Mouse (Mus musculus): ENCODE results near the gene Arhgap19.

DNA sequence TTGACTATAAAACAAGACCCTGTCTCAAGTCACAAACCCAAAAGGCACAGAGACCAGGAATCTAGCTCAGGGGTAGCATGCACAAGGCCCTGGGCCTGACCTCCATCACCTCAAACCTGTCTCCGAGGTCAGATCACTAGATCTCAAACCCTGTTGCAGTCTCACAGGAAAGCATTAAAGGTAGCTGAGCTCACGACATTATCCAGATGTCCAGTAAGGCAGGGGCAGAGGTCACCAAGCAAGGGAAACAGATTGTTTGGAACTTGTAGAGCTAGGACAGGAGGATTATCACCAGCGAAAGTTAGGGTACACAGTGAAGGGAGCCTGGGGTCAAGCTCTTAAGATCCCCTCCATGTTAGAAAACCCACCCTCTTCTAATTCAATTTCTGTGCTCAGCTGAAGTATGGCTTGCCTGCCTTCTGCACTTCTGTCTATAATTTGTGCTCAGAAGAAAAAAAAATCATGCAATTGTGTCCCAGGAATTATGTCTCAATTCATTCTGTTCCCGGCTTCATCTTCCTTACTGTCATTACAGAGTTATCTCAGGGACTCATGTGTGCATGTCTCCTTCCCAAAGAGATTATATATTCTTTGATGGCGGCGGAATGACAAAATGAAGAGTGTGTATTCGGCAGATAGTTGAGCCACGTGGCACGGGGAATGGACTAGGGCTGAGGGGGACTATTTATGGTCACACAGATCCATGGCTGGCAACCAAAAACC, 35.5 kb upstream of the Arhgap19 start:
- no peak for TF ChIP-seq CHD2 (IDR thresholded peaks at IDR 0.05; ENCODE audit: low read length)
- TF ChIP-seq HCFC1 (IDR thresholded peaks at IDR 0.05; ENCODE audit: low read depth, low read length), result no peak
- TF ChIP-seq ZNF384 (IDR thresholded peaks at IDR 0.05; ENCODE audit: low read depth, low read length), result no peak

Measured in CH12.LX (cell line).